Mouse (Mus musculus): ENCODE measurements at regions not wholly inside any gene's neighbourhood (a gene's known extent, or its start where the extent isn't known, plus 50 kb on each side); places are given as distances from the start of the nearest gene placed in this dataset.

GRCm38 (mm10) chr11:84627685-84628084, 102.3 kb upstream of the Lhx1 start:
- H3K36me3 ChIP-seq (ENCODE audit: control insufficient read depth, insufficient read depth, low read length): no peaks in the 10 kb centered on the region
- WGBS: 57% methylated on average over 11 of the region's 11 CpGs

DNA sequence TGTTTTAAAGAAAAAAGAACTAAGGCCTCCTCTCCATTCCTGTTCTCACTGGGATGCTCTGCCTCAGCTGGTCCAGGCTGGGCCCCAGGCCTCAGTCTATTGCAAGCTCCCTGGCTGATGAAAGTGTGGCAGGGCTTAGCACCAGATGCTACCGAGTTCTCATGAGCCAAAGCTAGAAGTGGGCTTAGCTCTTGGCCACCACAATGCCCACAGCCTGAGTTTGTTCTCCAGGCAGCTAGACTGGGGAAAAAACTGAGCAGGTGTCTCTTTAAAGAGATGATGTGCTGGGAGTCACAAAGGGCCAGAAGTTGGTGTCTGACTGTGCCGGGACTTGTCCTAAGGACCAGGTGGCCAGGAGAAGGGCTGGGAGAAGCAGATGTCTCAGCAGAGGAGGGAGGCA, 101.9 kb upstream of the Lhx1 start:
- no peaks in the 10 kb centered on the region for H3K9me3 ChIP-seq (ENCODE audit: control insufficient read depth, low read length)
- H3K27ac ChIP-seq (replicated peaks): no peak overlapping the region
- H3K36me3 ChIP-seq (ENCODE audit: control insufficient read depth, insufficient read depth, low read length): no peaks in the 10 kb centered on the region
- no peaks in the 10 kb centered on the region for H3K4me1 ChIP-seq (replicated peaks; ENCODE audit: control insufficient read depth, insufficient read depth)
- H3K4me3 ChIP-seq (ENCODE audit: low read depth, low read length): no peak overlapping the region
- H3K9ac ChIP-seq (ENCODE audit: low read length): no peak overlapping the region
- H3K27me3 ChIP-seq (ENCODE audit: control insufficient read depth, insufficient read depth, low read length): no peaks in the 10 kb centered on the region
- 63% methylated on average over 2 of the region's 2 CpGs for WGBS
- no peak for DNase-seq (ENCODE audit: low spot score)
- H3K4me2 ChIP-seq (replicated peaks; ENCODE audit: low read depth): no peak overlapping the region
- ATAC-seq (ENCODE audit: low FRiP score, low TSS enrichment): no peak
- TF ChIP-seq EP300 (optimal IDR thresholded peaks at IDR 0.05) (no peak), CTCF (IDR thresholded peaks at IDR 0.05; ENCODE audit: low read depth) (no peak)

More at GRCm38 (mm10) chr11:84627685-84628084, 102.3 kb upstream of the Lhx1 start:
- H3K9me3 ChIP-seq (ENCODE audit: control insufficient read depth, low read length): no peaks in the 10 kb centered on the region
- DNase-seq (ENCODE audit: low spot score) (no peak), ATAC-seq (ENCODE audit: low FRiP score, low TSS enrichment) (no peak)
- H3K4me3 ChIP-seq (ENCODE audit: low read depth, low read length): no peak overlapping the region
- no peak overlapping the region for H3K9ac ChIP-seq (ENCODE audit: low read length)
- no peak for TF ChIP-seq EP300 (optimal IDR thresholded peaks at IDR 0.05)
- TF ChIP-seq CTCF (IDR thresholded peaks at IDR 0.05; ENCODE audit: low read depth): no peak
- no peak overlapping the region for H3K4me2 ChIP-seq (replicated peaks; ENCODE audit: low read depth)
- no peaks in the 10 kb centered on the region for H3K4me1 ChIP-seq (replicated peaks; ENCODE audit: control insufficient read depth, insufficient read depth)
- H3K27ac ChIP-seq (replicated peaks): no peak overlapping the region
- H3K27me3 ChIP-seq (ENCODE audit: control insufficient read depth, insufficient read depth, low read length): no peaks in the 10 kb centered on the region

DNA sequence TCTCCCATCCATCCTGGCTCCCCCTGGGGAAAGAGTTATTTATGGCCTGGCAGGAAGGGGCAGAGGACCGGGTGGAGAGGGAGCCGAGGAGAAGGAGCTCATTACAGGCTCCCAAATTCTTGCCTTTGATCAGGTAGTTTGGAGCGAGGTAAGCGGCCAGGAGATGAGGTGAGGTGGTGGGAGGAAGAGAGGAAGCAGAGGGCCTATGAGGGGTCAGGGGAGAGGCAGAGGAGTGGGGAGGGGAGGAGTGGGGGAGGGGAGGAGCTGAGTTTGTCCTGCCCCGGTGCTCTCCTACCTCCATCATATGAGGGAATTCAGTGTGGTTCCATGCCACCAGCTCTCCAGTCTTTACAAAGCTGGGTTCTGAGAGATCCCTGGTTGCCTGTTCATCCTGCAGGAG, 98.8 kb upstream of the Lhx1 start:
- no peak overlapping the region for H3K9ac ChIP-seq (ENCODE audit: low read length)
- H3K4me2 ChIP-seq (replicated peaks; ENCODE audit: low read depth): no peak overlapping the region
- no peaks in the 10 kb centered on the region for H3K9me3 ChIP-seq (ENCODE audit: control insufficient read depth, low read length)
- TF ChIP-seq EP300 (optimal IDR thresholded peaks at IDR 0.05) (no peak), CTCF (IDR thresholded peaks at IDR 0.05; ENCODE audit: low read depth) (no peak)
- H3K27me3 ChIP-seq (ENCODE audit: control insufficient read depth, insufficient read depth, low read length): no peaks in the 10 kb centered on the region
- no peak overlapping the region for H3K27ac ChIP-seq (replicated peaks)
- no peaks in the 10 kb centered on the region for H3K36me3 ChIP-seq (ENCODE audit: control insufficient read depth, insufficient read depth, low read length)
- ATAC-seq (ENCODE audit: low FRiP score, low TSS enrichment) (no peak), DNase-seq (ENCODE audit: low spot score) (no peak)
- 25% methylated on average over 5 of the region's 5 CpGs for WGBS
- H3K4me3 ChIP-seq (ENCODE audit: low read depth, low read length): no peak overlapping the region
- no peaks in the 10 kb centered on the region for H3K4me1 ChIP-seq (replicated peaks; ENCODE audit: control insufficient read depth, insufficient read depth)

DNA sequence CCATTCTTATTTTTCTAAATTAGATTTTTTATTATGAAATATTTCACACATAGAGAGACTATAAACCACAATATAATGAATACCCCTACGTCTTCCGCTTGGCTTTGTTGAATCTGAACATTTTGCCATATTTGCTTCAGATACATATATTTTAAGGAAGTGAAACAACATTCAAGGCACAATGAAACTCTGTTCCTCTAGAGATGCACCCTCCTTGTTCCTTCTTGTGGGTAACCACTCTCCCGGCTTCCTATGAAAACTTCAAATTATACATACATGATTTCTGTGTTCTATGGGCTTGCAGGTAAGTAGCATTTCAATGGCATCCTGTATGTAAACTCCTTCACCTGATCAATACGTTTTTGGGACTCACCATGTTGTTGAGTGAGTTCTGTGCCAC, 94.4 kb upstream of the Lhx1 start:
- DNase-seq (ENCODE audit: low spot score): no peak
- H3K27ac ChIP-seq (replicated peaks): no peak overlapping the region
- no peak for ATAC-seq (ENCODE audit: low FRiP score, low TSS enrichment)
- H3K9me3 ChIP-seq (ENCODE audit: control insufficient read depth, low read length): no peaks in the 10 kb centered on the region
- no peak overlapping the region for H3K4me3 ChIP-seq (ENCODE audit: low read depth, low read length)
- no peaks in the 10 kb centered on the region for H3K36me3 ChIP-seq (ENCODE audit: control insufficient read depth, insufficient read depth, low read length)
- no peaks in the 10 kb centered on the region for H3K4me1 ChIP-seq (replicated peaks; ENCODE audit: control insufficient read depth, insufficient read depth)
- no peaks in the 10 kb centered on the region for H3K27me3 ChIP-seq (ENCODE audit: control insufficient read depth, insufficient read depth, low read length)
- no peak overlapping the region for H3K4me2 ChIP-seq (replicated peaks; ENCODE audit: low read depth)
- TF ChIP-seq EP300 (optimal IDR thresholded peaks at IDR 0.05): no peak
- no peak for TF ChIP-seq CTCF (IDR thresholded peaks at IDR 0.05; ENCODE audit: low read depth)
- 78% methylated on average over 4 of the region's 4 CpGs for WGBS
- no peak overlapping the region for H3K9ac ChIP-seq (ENCODE audit: low read length)

DNA sequence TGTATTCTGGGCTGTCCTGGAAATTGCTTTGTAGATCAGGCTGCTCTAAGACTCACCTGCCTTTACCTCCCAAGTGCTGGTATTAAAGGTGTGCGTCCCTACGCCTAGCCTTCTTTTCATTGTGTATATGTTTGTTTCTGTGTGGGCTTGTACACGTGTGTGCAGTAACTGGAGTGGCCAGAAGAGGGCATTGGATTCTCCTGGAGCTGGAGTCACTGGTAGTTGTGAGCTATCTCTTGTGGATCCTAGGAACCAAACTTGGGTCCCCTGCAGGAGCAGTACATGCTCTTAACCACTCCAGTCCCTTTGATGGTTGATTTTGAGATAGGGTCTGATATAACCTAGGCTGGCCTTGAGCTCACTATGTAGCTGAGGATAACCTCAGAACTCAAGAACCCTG, 93.2 kb upstream of the Lhx1 start:
- no peaks in the 10 kb centered on the region for H3K27me3 ChIP-seq (ENCODE audit: control insufficient read depth, insufficient read depth, low read length)
- WGBS: 91% methylated on average over 3 of the region's 3 CpGs
- no peak overlapping the region for H3K4me3 ChIP-seq (ENCODE audit: low read depth, low read length)
- no peak overlapping the region for H3K9ac ChIP-seq (ENCODE audit: low read length)
- ATAC-seq (ENCODE audit: low FRiP score, low TSS enrichment): no peak
- H3K27ac ChIP-seq (replicated peaks): no peak overlapping the region
- TF ChIP-seq EP300 (optimal IDR thresholded peaks at IDR 0.05) (no peak), CTCF (IDR thresholded peaks at IDR 0.05; ENCODE audit: low read depth) (peak; percentile 49)
- H3K36me3 ChIP-seq (ENCODE audit: control insufficient read depth, insufficient read depth, low read length): no peaks in the 10 kb centered on the region
- no peak for DNase-seq (ENCODE audit: low spot score)
- no peaks in the 10 kb centered on the region for H3K9me3 ChIP-seq (ENCODE audit: control insufficient read depth, low read length)
- H3K4me2 ChIP-seq (replicated peaks; ENCODE audit: low read depth): no peak overlapping the region
- H3K4me1 ChIP-seq (replicated peaks; ENCODE audit: control insufficient read depth, insufficient read depth): no peaks in the 10 kb centered on the region

GRCm38 (mm10) chr11:84612982-84613720, 87.8 kb upstream of the Lhx1 start:
- Histone ChIP-seq H3K9me3 (ENCODE audit: control insufficient read depth, low read length) (no peaks in the 10 kb centered on the region), H3K4me3 (ENCODE audit: low read depth, low read length) (no peak overlapping the region), H3K27me3 (ENCODE audit: control insufficient read depth, insufficient read depth, low read length) (no peaks in the 10 kb centered on the region), H3K27ac (replicated peaks) (no peak overlapping the region), H3K4me1 (replicated peaks; ENCODE audit: control insufficient read depth, insufficient read depth) (no peaks in the 10 kb centered on the region), H3K4me2 (replicated peaks; ENCODE audit: low read depth) (no peak overlapping the region), H3K36me3 (ENCODE audit: control insufficient read depth, insufficient read depth, low read length) (no peaks in the 10 kb centered on the region), H3K9ac (ENCODE audit: low read length) (no peak overlapping the region)
- no peak for TF ChIP-seq CTCF (IDR thresholded peaks at IDR 0.05; ENCODE audit: low read depth)
- no peak for TF ChIP-seq EP300 (optimal IDR thresholded peaks at IDR 0.05)
- 67% methylated on average over 9 of the region's 9 CpGs for WGBS
- no peak for ATAC-seq (ENCODE audit: low FRiP score, low TSS enrichment)
- no peak for DNase-seq (ENCODE audit: low spot score)
